Mouse (Mus musculus) liver, embryonic 12.5 days (tissue): ENCODE data around the gene Lce3f. TPM values are rescaled to one million over a fixed set of nuclear protein-coding genes. Genes with fewer than 3 reads are reported as not detected.

Experiments
- ATAC-seq: fragments of 200-750 bp; cut with Nextera tagmentation; 2 replicates; pipeline ENCODE4 v1.8.0; 2017; ENCODE audit warnings: moderate number of reproducible peaks, mild to moderate bottlenecking, moderate library complexity
- H3K27ac ChIP-seq: fragments of 300-500 bp; sonication (generic); 2 replicates; pipeline ENCODE4 v1.5.1; 2016; ENCODE audit warnings: mild to moderate bottlenecking
- H3K27me3 ChIP-seq: fragments of 300-500 bp; sonication (generic); replicated peaks from 2 replicates; pipeline ENCODE4 v1.6.1; 2016; ENCODE audit warnings: mild to moderate bottlenecking, moderate library complexity
- H3K36me3 ChIP-seq: fragments of 300-500 bp; sonication (generic); 2 replicates; pipeline ENCODE4 v1.6.1; 2016; ENCODE audit warnings: mild to moderate bottlenecking, moderate library complexity
- H3K4me1 ChIP-seq: fragments of 300-500 bp; sonication (generic); 2 replicates; pipeline ENCODE4 v1.6.1; 2016
- H3K4me2 ChIP-seq: fragments of 300-500 bp; sonication (generic); 2 replicates; pipeline ENCODE4 v1.6.1; 2016; ENCODE audit warnings: mild to moderate bottlenecking, moderate library complexity
- H3K4me3 ChIP-seq: fragments of 300-500 bp; sonication (generic); 2 replicates; pipeline ENCODE4 v1.5.1; 2016; ENCODE audit warnings: mild to moderate bottlenecking, moderate library complexity
- H3K9ac ChIP-seq: fragments of 300-500 bp; sonication (generic); 2 replicates; pipeline ENCODE4 v1.6.1; 2016; ENCODE audit warnings: mild to moderate bottlenecking, moderate library complexity
- H3K9me3 ChIP-seq: fragments of 300-500 bp; sonication (generic); replicated peaks from 2 replicates; pipeline ENCODE4 v1.6.1; 2016; ENCODE audit warnings: mild to moderate bottlenecking, moderate library complexity
- WGBS: fragments of 180-500 bp; shearing (Covaris S2); methylation state at CpG from one replicate; pipeline ENCODE4 v1.1.7; 2016; ENCODE audit not compliant: insufficient replicate concordance; 5-methylcytosine and 5-hydroxymethylcytosine counted together
- polyA plus RNA-seq: library from polyadenylated mRNA; unstranded; fragments of >200 nt; fragmentation: Nextera tagmentation; extraction: Ambion mirVana; gene quantifications from 2 replicates; pipeline ENCODE4 v1.2.1, GENCODE M21; 2016

The Lce3f gene
- not detected in 2 replicates for polyA plus RNA-seq

GRCm38 (mm10) chr3:92991926-92992325, at the start of gene Lce3f:
Gene Lce3f, plus strand, starts transcription at chr3:92992226.
- Histone ChIP-seq H3K4me1 (no peaks in the 10 kb centered on the region), H3K9me3 (no peaks in the 10 kb centered on the region), H3K4me2 (no peak within 1 kb of the TSS), H3K36me3 (no peaks in the 10 kb centered on the region), H3K4me3 (no peak within 1 kb of the TSS), H3K9ac (no peak within 1 kb of the TSS), H3K27ac (no peak within 1 kb of the TSS), H3K27me3 (no peaks in the 10 kb centered on the region)
- no peak for ATAC-seq

GRCm38 (mm10) chr3:92944186-92944585, 47.8 kb upstream of the Lce3f start, which contains the start of gene Lce3c:
Gene Lce3c, plus strand, starts transcription at chr3:92944486.
- Histone ChIP-seq H3K9me3 (no peaks in the 10 kb centered on the region), H3K27ac (no peak within 1 kb of the TSS), H3K27me3 (no peaks in the 10 kb centered on the region), H3K9ac (no peak within 1 kb of the TSS), H3K4me1 (no peaks in the 10 kb centered on the region), H3K4me2 (no peak within 1 kb of the TSS), H3K4me3 (no peak within 1 kb of the TSS), H3K36me3 (no peaks in the 10 kb centered on the region)
- 58% methylated on average over 1 of the region's 1 CpGs for WGBS
- no peak for ATAC-seq

GRCm38 (mm10) chr3:92957090-92957489, 34.9 kb upstream of the Lce3f start, which contains the start of gene Lce3d:
Gene Lce3d, plus strand, starts transcription at chr3:92957390.
- no peaks in the 10 kb centered on the region for H3K27me3 ChIP-seq
- no peaks in the 10 kb centered on the region for H3K9me3 ChIP-seq
- H3K36me3 ChIP-seq = no peaks in the 10 kb centered on the region
- H3K9ac ChIP-seq = no peak within 1 kb of the TSS
- no peak within 1 kb of the TSS for H3K4me3 ChIP-seq
- ATAC-seq = no peak
- WGBS = 83% methylated on average over 1 of the region's 1 CpGs
- H3K4me1 ChIP-seq = no peaks in the 10 kb centered on the region
- H3K27ac ChIP-seq = no peak within 1 kb of the TSS
- H3K4me2 ChIP-seq = no peak within 1 kb of the TSS

GRCm38 (mm10) chr3:92966761-92967160, 25.3 kb upstream of the Lce3f start, which contains the start of gene Lce3e:
Gene Lce3e, plus strand, starts transcription at chr3:92967061.
- Histone ChIP-seq H3K4me2 (no peak within 1 kb of the TSS), H3K27ac (no peak within 1 kb of the TSS), H3K27me3 (no peaks in the 10 kb centered on the region), H3K9ac (no peak within 1 kb of the TSS), H3K36me3 (no peaks in the 10 kb centered on the region), H3K4me3 (no peak within 1 kb of the TSS), H3K9me3 (no peaks in the 10 kb centered on the region), H3K4me1 (no peaks in the 10 kb centered on the region)
- WGBS = 64% methylated on average over 2 of the region's 2 CpGs
- no peak for ATAC-seq

- no peaks in the 10 kb centered on the region for H3K27me3 ChIP-seq
- no peak overlapping the region for H3K9ac ChIP-seq
- H3K27ac ChIP-seq = no peak overlapping the region
- 58% methylated on average over 2 of the region's 2 CpGs for WGBS
- no peaks in the 10 kb centered on the region for H3K36me3 ChIP-seq
- no peak for ATAC-seq
- no peaks in the 10 kb centered on the region for H3K4me1 ChIP-seq
- H3K4me3 ChIP-seq = no peak overlapping the region
- no peaks in the 10 kb centered on the region for H3K9me3 ChIP-seq
- H3K4me2 ChIP-seq = no peak overlapping the region
These were observed 13.5 kb upstream of the Lce3f start for GRCm38 (mm10) chr3:92978484-92978883.

GRCm38 (mm10) chr3:92998691-92999090, 6.7 kb downstream of the Lce3f start:
- H3K9me3 ChIP-seq = no peaks in the 10 kb centered on the region
- H3K4me1 ChIP-seq = no peaks in the 10 kb centered on the region
- no peak overlapping the region for H3K27ac ChIP-seq
- H3K27me3 ChIP-seq = no peaks in the 10 kb centered on the region
- H3K36me3 ChIP-seq = no peaks in the 10 kb centered on the region
- no peak overlapping the region for H3K4me3 ChIP-seq
- H3K4me2 ChIP-seq = no peak overlapping the region
- no peak overlapping the region for H3K9ac ChIP-seq
- WGBS = 10% methylated on average over 7 of the region's 7 CpGs
- ATAC-seq = peak; percentile 60

GRCm38 (mm10) chr3:93000621-93001020, 8.6 kb downstream of the Lce3f start:
- Histone ChIP-seq H3K36me3 (no peaks in the 10 kb centered on the region), H3K9me3 (no peaks in the 10 kb centered on the region), H3K27me3 (no peaks in the 10 kb centered on the region), H3K4me1 (no peaks in the 10 kb centered on the region), H3K4me2 (no peak overlapping the region), H3K9ac (no peak overlapping the region), H3K27ac (no peak overlapping the region), H3K4me3 (no peak overlapping the region)
- no peak for ATAC-seq
- 63% methylated on average over 3 of the region's 3 CpGs for WGBS

- Histone ChIP-seq H3K4me3 (no peak overlapping the region), H3K27ac (no peak overlapping the region), H3K4me2 (no peak overlapping the region), H3K27me3 (no peaks in the 10 kb centered on the region), H3K9ac (no peak overlapping the region), H3K4me1 (no peaks in the 10 kb centered on the region), H3K9me3 (no peaks in the 10 kb centered on the region), H3K36me3 (no peaks in the 10 kb centered on the region)
- WGBS = 61% methylated on average over 4 of the region's 4 CpGs
- ATAC-seq = no peak
These were observed 10.8 kb downstream of the Lce3f start for GRCm38 (mm10) chr3:93002843-93003242.

GRCm38 (mm10) chr3:93014378-93014801, 22.4 kb downstream of the Lce3f start:
- no peak overlapping the region for H3K27ac ChIP-seq
- H3K4me1 ChIP-seq = no peaks in the 10 kb centered on the region
- H3K9me3 ChIP-seq = no peaks in the 10 kb centered on the region
- WGBS = 2% methylated on average over 24 of the region's 24 CpGs
- peak overlapping the region; percentile 57 for H3K4me2 ChIP-seq
- no peaks in the 10 kb centered on the region for H3K36me3 ChIP-seq
- H3K4me3 ChIP-seq = peak overlapping the region; percentile 30
- peaks cover 23% of the 10 kb centered on the region for H3K27me3 ChIP-seq
- no peak overlapping the region; the same call in 1 of the 2 replicates for H3K9ac ChIP-seq
- ATAC-seq = no peak

- ATAC-seq = no peak
- H3K27ac ChIP-seq = no peak overlapping the region
- no peaks in the 10 kb centered on the region for H3K36me3 ChIP-seq
- 32% methylated on average over 5 of the region's 5 CpGs for WGBS
- no peak overlapping the region for H3K9ac ChIP-seq
- no peaks in the 10 kb centered on the region for H3K4me1 ChIP-seq
- peaks cover 23% of the 10 kb centered on the region for H3K27me3 ChIP-seq
- no peaks in the 10 kb centered on the region for H3K9me3 ChIP-seq
- H3K4me3 ChIP-seq = peak overlapping the region; percentile 30
- H3K4me2 ChIP-seq = peak overlapping the region; percentile 57
These were observed 22.8 kb downstream of the Lce3f start for GRCm38 (mm10) chr3:93014871-93015270.

GRCm38 (mm10) chr3:93015460-93016104, 23.6 kb downstream of the Lce3f start, which contains the start of gene Crct1:
Gene Crct1, minus strand, starts transcription at chr3:93015687.
- Histone ChIP-seq H3K27me3 (peaks cover 23% of the 10 kb centered on the region), H3K4me1 (no peaks in the 10 kb centered on the region), H3K9ac (no peak within 1 kb of the TSS; the same call in 1 of the 2 replicates), H3K36me3 (no peaks in the 10 kb centered on the region), H3K27ac (no peak within 1 kb of the TSS), H3K4me3 (peak within 1 kb of the TSS; percentile 30), H3K4me2 (peak within 1 kb of the TSS; percentile 57), H3K9me3 (no peaks in the 10 kb centered on the region)
- ATAC-seq = no peak
- WGBS = 30% methylated on average over 4 of the region's 4 CpGs

GRCm38 (mm10) chr3:93018960-93019359, 26.9 kb downstream of the Lce3f start, which contains the start of gene Lce1m:
Gene Lce1m, minus strand, starts transcription at chr3:93019060.
- H3K9ac ChIP-seq = no peak within 1 kb of the TSS
- no peaks in the 10 kb centered on the region for H3K4me1 ChIP-seq
- no peak within 1 kb of the TSS for H3K4me3 ChIP-seq
- WGBS = 75% methylated on average over 2 of the region's 2 CpGs
- no peak within 1 kb of the TSS for H3K4me2 ChIP-seq
- no peak for ATAC-seq
- no peak within 1 kb of the TSS for H3K27ac ChIP-seq
- H3K9me3 ChIP-seq = no peaks in the 10 kb centered on the region
- no peaks in the 10 kb centered on the region for H3K36me3 ChIP-seq
- peaks cover 18% of the 10 kb centered on the region for H3K27me3 ChIP-seq
